Mouse (Mus musculus) natural killer cell, adult 2 months (primary cell): Measurements from ENCODE around the gene Olfr304.
"Not testable (repeated sequence)": the region's sequence is repeated elsewhere in the genome, so short reads cannot be mapped to it uniquely, and the experiment has no call there.

Experiments used
- DNase-seq, 2 experiments: peaks; one replicate each; pipeline ENCODE4 v3.0.0; 2022; ENCODE audit warnings: low spot score in 2 of 2

Gene Olfr304

DNA sequence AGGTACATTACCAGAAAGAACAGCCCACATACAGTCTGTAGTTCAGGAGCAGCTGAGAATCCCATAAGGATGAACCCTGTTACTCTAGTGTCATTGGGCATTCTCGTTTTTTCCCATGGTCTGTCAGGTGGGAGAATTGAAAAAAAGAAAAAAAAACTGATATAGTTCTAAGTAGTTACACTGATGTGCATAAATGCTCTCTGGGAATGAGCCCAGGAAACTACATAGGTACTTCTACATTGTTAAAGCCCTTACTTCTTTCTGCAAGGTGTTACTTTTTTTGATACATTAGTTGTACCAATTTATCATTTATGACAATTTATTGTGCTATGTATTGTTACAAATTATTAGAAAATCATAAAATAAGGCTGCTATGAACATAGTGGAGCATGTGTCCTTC, at the start of gene Olfr304:
Olfr304 (minus strand) TSS at position 101 of the 400 bp plus-strand sequence.
- DNase-seq, result no peak

DNA sequence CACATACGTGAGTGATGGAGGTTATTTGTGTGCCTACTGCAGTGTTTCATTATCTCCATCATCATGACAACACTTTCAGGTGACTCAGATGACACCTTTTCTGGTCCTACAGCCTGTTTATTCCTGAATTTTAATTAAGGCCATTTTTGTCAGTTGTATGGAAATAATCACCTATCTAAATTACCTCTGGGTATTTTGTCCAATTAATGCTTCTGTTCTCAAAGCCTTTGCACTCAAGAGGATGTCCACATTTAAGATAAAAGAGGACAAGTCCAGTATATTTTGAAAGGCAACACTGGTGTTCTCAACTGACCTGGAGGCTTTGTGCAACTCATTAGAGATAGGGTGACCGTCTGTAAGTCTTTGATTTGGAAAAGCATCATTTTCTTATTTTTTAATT, 17.1 kb upstream of the Olfr304 start, which contains the start of gene Olfr301:
Olfr301 (plus strand) TSS at position 301 of the 400 bp plus-strand sequence.
- no peak for DNase-seq

DNA sequence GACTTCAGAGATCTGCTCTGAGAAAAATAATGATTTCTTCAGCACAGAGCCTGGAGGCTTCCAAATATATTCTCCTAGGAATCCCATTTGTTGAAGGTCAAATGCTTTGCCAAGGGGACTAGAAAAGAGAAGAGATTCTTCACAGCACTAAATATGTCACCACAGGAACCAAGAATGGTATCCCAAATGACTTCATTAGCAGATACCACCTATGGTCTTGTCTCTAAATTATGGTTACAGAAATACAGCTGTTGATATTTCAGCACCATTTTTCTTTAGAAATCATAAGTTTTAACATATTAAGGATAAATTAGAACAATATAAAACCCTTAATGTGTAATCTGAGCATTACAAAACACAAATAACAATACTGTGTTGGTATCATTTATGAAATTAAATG, 11.2 kb upstream of the Olfr304 start, which contains the start of gene Olfr303:
Olfr303 (minus strand) TSS at position 101 of the 400 bp plus-strand sequence.
- no peak for DNase-seq

DNA sequence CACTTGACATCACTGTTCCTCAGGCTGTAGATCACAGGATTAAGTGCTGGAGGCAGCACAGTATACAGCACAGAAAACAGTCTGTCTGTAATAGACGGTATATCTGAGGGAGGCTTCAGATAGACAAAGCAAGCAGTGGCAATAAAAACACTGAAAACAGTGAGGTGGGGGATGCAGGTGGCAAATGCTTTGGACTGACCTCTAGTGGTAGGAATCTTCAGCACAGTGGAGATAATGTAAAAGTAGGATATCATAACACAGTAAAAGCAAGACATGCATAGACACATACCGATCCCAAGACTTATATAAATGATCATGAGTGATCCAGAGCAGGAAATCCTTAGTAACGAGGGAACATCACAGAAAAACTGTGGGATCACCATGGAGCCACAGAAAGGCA, 689 bp downstream of the Olfr304 start:
- DNase-seq, result no peak

DNA sequence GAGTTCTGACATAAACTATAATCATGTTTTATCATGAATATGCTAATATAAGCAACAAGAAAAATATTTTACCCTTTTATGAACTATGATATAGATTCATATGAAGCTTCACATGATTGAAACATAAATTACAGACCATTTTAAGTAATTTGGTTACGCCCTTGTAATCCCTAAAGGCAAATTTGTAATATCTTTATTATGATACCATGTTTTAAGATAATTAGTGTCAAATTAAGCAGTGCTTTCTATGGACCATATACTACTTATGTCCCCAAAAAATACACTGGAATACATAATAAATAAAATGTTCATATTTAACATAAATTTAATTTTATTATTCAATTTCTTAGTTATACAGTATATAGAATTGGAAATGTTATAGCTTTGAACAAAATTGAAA, 19.6 kb downstream of the Olfr304 start, which contains the start of gene Olfr305:
Olfr305 (minus strand) TSS at position 101 of the 400 bp plus-strand sequence.
- no peak for DNase-seq

DNA sequence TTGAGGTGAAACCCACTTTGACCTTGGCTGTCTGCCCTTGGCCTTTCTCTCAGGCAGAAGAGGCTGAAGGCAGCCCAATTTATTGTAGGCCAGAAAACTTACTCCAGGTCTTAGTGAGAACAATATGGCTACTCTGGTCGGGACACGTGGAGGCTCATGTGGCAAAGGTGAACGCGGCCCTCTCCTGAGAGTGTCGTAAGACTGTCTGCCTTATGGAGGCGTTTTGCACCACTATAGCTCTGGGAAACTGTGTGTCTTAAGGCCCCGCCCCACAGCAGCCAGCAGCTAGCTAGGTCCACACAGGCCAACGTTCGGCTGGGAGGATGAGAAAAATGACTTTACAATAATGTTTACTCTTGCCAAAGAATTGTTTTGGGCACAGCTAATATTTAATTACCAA, 40.2 kb downstream of the Olfr304 start:
- DNase-seq, result not testable (repeated sequence)

DNA sequence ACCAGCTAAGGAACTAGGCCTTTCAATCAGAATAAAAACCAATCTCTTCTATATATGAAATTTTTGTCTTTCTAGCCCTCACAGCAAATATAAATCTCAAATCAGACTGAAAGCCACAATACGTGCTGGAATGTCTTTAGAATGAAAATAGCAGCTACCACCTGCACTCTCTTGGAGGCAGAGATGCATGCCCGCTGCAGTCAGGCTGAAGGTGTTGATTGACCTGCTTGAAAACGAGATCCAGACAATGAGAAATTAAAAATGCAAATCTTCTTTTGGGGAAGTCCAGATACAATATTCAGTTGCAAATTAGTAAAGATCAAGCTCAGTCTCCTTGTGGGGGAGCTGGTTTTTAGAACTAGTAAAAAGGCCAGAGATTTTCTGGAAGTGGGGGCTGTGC, 42.2 kb downstream of the Olfr304 start:
- no peak for DNase-seq

DNA sequence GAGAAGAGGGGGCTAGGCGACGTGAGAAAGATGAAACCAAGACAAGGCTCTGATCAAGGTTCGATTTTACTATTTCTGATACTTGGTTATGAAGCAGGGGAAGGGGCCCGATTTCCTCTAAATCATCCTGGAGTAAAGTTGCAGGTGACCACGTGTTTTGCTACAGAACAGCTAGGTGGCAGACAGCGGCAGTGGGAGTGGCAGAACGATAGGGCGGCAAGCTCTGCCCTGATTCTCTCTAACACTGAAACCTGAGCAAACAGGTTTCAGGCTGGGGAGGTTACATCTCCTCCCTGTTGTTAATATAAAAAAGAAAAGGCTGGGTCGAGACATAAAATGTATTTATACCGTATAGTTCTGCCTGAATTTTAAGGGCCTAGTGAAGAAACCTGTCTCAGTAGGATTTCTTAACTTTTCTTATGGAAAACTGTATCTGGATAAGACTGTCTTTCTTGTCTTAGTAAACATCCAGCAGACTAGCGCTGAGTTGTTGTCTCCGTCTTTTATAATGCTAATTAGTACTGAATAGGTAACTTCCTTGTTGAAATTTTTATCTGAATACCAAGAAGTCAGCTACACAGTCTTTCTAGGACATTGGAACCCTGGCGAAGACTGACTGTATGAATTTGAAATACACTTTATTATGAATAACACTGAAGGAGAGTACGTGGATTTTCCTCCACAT, 43.4 kb downstream of the Olfr304 start:
- DNase-seq, result no peak

DNA sequence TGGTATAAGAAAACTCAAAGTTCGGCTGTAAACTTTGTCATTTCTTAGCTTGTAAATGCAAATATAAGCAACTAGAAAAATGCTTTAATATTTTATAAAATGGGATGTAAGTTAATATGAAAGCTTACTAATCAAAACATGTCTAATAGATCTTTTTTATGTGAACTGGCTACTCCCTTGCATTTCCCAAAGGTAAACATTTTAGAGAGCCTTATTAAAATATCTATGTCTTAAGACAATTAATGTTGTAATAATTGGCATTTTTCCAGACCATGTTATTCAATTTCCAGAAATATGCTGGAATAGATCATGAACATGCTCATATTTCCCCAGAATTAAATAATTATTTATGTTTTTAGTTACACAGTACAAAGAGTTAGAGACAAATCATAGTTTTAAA, 49.0 kb downstream of the Olfr304 start, which contains the start of gene Olfr307:
Olfr307 (minus strand) TSS at position 101 of the 400 bp plus-strand sequence.
- DNase-seq, result no peak
